Mouse (Mus musculus) monocyte, adult 2 months (primary cell): ENCODE measurements around the gene Rab20.

ENCODE experiments used
- DNase-seq, 2 experiments: peaks; one replicate each; pipeline ENCODE4 v3.0.0; 2022; ENCODE audit warnings: low spot score in 2 of 2, low read depth in 1 of 2

Gene Rab20

DNA sequence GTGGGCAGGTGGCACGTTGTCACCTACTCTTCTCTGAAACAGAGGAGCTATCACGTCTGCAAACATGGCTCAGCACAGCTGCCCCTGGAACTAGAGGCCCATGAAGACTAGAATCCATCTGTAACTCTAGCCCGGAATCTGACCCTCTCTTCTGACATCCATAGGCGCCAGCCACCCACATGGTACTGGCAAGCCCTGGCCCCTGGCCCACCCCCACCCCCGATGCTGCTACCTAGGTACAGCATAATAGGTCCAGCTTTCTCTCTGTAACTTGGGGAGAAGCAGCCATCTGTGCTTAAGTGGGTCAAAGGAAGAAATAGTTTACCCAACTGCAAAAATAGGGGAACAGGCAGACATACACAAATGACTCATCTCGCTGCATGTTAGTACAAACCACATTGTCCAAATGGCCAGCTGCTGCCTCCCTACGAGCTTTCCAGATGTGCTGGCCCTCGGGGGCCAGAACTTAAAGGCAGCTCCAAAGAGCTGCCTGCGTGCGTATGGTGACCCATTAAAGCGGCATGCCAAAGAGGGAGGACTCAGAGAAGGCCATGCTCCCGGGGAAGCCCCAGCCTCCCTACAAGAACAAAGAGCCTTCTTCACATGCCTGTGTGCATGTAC, 66.9 kb downstream of the Rab20 start:
- no peak for DNase-seq

DNA sequence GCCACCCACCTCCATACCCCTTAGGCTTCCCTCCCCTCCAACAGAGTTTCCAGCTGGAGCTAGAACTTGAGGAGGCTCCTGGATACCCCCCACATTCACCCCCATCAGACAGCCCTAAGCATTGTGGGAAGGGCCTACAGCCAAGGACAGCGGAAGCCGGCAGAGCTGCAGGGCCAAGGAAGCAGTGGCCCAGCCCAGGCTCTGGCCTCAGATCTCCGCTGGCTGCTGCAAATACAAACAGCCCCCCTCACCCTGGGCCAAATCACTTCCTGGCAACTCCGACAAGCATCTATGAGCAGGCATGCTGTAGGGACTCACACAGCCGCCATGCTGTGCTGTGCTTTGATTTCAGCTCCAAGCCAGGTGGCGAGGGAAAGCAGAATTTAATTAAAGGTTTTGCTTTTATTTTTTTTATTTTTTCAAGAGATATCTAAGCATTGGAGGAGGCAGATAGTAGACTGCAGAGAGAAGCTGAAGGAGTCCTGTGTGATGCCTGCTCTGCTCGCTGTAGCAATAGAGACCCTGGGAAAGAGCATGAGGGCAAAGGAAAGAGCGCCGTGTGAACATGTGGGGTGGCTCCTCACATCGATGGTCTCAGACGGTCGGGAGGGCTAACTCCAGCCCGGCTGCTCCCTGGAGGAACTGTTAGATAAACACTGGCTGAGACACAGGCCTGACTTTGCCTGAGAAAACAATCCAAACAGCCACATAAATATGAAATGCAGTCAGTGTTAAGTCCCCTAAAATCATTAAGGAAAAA, 72.6 kb downstream of the Rab20 start:
- no peak for DNase-seq

DNA sequence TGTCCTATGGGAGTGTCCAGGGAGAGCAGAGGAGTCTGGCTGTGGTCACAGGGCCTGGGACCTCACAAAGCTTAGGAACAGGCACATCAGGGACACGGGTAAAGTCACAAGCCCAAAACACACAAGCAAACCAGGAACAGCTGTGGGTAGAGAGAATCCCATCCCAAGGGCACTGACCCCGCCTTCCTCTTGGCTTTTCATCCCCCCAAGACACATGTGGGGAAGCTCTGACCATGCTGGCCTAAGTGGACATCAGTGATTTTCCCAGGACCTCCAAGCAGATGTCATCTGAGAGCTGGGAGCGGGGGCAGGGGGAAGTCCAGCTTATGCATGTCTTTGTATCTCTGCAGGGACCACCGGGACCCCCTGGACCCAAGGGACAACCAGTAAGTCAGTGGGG, 73.9 kb downstream of the Rab20 start:
- no peak for DNase-seq

DNA sequence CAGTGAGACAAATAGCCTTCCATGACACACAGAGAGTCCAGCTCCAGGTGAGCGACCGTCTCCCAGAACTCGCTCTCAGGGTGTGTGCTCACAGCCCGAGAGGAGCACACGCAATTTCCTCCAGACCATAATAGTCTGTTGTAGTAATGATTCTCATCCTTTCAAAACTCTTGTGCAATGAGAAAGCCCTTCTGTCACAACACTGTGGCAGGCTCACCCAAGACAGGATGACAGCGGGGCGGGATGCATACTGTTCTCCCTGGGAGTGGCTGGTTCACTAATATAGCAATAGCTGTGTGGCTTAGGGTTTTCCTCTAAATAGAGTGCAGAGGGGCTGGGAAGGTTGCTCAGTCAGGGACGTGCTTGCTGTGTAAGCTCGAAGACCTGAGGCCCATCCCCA, 74.7 kb downstream of the Rab20 start:
- DNase-seq: peak; percentile 19 to 54
